Mouse (Mus musculus) left cerebral cortex, adult 8-10 months (tissue): ENCODE data around the gene Rapgef5. TPM values are rescaled to one million over a fixed set of nuclear protein-coding genes. Genes with fewer than 3 reads are reported as not detected.

Source experiments
- DNase-seq, 2 experiments: peaks; one replicate each; pipeline ENCODE4 v3.0.0; 2022; ENCODE audit warnings: low spot score in 2 of 2
- total RNA-seq, 4 experiments: library from RNA; stranded (reverse); gene quantifications; 2 replicates each; pipeline ENCODE4 v1.2.4; 2022

The Rapgef5 gene
- total RNA-seq, 4 experiments from 2014 or later, result 136 to 139 (median 137) TPM

DNA sequence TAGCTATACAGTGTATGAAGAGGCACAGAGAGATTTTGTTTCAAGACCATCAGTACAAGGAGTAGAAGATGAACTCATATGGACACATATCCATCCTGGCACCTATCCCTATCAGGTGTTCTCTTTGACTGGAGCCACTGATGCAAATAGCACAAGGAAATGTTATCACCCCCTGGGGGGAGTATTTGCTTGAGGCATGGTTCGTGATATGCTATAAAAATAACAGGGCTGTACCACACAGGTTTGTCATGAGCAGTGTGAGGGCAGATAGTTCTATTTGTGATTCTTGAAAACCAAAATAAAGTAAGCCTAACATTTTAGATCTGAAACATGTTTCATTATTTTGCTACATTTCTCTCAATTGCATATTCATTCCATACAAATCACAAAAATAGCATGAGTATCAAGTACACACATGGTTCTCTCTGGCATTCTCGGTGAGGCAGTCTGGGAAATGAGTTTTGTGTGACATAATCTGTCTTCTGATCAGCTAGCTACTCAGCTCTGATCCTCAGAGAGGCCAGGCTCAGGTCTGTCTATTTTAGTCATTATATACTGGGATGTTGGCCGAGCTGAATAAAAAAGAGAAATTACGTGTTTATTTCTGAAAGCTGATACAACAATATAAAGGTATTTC is 12.3 kb downstream of the Rapgef5 start:
- peak in 1 of 2 experiments; percentile 50 for DNase-seq

DNA sequence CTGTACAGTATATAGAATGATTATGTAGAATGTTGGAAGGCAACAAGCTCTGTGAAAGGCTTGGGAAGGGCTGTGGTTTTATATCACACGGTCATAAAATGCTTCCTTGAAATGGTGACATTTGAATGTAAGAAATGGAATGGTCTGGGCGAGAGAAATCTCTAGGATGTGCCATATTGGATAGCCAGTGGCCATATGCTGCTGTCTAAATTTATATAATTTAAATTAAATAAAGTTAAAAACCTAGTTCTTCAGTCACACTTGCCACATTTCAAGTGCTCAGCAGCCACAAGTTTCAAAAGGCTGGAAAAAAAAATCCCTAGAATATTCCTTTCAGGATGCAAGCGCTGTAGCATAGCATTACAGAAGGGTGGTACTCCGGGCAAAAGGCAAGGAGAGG is 14.8 kb downstream of the Rapgef5 start:
- DNase-seq, result no peak

DNA sequence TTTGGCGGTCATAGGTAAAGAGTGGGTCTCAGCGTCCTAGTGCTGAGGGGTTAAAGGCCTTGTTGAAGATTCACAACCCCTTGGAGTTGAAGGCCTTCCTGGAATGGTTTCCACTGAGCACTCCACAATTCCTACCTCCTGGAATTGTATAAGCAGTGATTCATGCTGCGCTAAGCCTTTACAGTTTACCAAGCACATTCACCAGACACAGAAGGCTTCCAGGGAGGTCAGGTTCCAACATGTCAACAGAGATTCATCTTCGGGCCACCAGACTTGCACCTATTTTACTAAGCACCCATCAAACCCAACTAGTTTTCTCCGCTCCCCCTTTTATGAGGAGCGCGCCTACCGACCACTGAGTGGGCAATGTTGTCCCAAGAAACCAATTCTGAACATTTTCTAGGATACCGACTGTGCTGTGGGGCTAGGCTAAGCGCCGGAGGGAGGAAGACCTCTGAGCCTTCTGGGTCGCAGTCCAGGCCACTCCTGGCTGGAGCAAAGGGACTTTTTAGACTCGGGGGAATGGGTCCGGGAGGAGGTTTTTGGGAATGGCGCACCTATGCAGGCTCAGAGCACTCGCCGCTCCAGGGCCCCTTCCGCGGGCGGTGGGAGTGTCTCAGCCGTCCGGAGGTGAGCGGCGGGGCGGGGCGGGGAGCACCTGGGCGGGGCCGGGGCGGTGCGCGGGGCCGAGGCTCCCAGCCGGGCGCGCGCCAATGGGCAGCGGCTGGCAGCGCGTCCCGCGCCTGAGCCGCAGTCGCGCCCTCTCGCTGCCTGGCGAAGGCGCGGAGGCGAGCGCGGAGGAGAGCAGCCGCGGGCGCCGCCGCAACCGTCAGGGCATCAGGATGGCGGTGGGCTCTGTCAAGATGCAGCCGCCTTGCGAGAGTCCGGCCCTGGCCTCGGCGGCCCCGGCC is 17.2 kb downstream of the Rapgef5 start:
- peak; percentile 22 to 28 for DNase-seq

DNA sequence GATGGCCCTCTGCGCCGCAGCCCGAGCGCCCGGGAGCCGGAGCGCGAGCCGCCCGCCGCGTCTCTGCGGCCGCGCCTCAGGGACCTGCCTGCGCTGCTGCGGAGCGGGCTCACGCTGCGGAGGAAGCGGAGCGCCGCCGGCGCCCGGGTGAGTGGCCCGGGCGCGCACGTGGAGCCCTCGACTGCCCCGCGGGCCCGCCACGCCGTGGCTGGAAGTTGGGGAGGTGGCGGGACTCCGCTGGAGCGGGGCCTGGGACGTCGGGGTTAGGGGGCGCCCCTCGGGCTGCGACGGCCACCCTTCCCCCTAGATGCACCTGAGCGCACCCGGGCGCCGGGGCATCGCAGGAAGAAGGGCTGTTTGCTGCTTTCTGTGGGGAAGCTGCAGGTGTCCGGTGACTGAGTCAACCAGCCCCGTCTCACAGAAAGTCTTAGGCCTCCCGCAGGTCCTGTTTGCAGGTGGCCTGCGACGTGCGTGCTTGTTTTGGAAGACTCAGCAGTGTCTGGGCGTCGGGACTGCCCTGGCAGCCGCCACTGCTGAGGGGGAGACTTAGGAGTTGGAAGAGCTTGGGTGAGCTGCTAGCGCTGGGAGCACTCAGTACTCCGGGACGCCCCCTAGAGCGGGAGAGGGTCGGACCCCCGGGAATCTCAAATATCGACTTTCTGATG is 17.9 kb downstream of the Rapgef5 start:
- DNase-seq, result peak; percentile 46 to 49

DNA sequence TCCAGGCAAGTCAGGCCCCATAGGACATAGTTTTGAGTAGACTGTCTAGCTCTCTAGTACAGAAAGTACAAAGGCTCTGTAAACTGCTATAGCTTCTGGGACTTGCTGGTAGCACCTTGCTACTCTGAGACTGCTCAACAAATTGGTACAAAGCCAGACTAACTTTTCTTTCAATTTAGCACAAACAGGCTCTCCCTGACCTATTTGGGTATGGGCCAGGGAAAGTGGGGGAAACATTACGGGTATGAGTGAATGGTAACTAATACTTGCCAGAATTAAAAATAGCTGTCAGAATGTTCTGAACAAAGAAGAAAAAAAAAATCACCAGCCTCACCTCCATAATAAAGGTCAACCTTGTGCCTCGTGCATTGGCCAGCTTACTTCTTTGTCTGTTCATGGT is 24.1 kb downstream of the Rapgef5 start:
- DNase-seq, result no peak

DNA sequence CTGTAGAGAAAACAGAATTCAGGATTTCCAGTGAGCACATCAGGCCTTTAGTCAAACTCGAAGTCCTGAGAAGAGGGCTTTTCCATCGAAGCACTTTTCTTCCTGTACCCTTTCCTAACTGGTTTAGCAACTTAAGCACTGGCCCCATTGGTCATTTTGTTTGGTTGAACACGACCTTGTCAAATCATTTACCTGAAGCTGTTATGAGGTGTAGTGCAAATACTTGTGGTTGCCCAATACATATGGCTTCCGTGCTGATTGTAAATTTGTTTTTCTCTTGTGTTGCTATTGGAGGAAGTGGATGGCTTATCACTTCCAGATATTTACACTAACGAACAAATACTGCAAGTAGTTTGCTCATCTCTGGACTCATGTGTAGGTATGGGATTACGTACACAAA is 29.0 kb downstream of the Rapgef5 start:
- DNase-seq, result no peak

DNA sequence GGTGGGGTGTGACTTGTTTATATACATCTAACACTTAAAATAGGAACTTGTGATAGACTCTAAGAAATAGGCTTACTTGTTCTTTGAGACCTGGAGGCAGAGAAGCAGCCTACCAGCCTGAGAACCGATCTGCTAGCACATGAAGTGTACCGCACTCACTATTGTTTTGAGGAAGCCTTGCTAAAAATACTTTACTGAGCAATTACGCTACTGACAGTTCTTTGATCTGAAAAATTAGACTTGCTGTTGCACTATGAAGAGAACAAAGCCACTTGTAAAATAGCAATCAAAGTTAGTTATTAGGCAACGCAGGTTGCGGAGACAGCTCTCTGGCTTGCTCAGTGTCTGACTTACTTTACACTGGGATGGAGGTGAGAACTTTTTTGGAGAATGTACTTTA is 37.1 kb downstream of the Rapgef5 start:
- DNase-seq, result no peak

DNA sequence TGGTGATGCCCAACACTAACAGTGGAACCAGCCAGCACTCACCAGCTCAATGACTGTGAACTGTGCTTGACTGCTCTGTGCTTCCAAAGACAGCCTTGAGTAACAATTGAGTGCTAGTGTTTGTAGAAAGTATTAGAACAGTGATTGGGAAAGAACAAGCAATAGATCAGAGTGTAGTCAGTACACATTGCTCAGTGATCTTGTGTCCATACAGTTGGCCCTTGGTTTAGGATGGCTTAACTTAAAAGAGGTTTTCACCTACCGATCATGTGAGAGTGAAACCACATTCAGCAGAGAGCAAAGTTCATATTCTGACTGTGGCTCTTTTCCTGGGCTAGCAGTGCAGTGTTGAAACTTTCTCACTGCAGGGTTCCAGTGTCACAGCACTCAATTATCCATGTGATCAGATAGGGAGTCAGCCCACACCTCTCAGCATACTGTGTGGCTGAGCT is 38.4 kb downstream of the Rapgef5 start:
- no peak for DNase-seq

DNA sequence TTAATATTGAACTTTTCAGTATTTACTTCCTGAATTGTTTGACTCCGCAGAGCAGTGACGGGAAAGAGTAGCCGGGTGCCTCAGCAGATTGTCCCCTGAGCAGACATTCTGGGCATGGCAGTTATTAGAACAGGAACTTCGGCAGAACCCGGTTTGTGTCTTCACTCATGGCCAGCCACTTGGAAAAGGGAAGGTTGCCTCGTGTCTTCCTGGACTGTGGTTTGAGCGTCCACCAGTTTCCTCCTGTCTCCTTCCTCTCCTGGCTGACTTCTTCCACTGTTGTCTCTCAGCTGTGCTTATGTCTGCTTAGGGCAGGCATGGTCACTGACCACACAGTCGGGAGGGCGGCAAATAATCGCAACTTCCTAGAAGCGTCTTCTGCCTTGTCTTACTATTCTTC is 44.2 kb downstream of the Rapgef5 start:
- DNase-seq, result no peak

DNA sequence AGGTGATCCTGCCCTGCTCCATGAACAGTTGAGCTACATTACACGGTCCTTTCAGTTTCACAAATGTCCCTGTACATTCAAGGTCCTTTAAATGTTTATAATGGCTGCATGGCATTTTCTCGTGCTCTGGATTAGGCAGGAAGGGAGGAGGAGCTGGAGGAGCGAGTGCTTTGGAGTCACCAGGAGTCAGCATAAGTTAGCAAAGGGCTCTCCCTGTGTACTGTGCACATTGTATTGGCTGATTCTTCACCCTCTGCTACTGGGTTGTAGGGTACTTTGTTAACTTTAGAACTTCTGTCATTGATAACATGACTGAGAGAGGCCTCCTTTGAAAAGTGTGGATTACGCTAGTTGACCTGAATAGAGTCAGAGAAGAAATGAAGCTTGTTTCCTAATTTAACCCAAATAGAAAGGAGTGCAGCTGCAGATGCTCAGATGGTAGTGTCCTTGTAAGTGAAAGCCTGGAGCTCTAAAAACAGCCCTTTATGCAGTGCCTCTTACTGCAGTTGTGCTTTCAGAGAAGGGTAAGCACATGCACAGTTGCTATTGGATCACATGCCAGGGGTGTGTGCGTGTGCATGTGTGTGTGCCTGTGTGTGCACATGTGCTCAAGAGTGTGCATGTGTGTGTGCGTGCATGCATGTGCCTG is 45.3 kb downstream of the Rapgef5 start:
- no peak for DNase-seq

DNA sequence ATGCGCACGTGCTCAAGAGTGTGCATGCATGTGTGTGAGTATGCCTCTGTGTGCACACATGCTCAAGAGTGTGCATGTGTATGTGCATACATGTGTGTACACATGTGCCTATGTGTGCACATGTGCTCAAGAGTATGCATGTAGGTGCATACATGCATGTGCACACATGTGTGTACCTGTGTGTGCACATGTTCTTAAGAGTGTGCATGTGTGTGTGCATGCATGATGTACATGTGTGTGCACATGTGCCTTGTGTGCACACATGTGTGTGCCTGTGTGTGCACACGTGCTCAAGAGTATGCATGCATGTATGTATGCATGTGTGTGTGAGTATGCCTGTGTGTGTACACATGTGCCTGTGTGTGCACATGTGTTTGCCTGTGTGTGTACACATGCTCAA is 45.8 kb downstream of the Rapgef5 start:
- no peak for DNase-seq

DNA sequence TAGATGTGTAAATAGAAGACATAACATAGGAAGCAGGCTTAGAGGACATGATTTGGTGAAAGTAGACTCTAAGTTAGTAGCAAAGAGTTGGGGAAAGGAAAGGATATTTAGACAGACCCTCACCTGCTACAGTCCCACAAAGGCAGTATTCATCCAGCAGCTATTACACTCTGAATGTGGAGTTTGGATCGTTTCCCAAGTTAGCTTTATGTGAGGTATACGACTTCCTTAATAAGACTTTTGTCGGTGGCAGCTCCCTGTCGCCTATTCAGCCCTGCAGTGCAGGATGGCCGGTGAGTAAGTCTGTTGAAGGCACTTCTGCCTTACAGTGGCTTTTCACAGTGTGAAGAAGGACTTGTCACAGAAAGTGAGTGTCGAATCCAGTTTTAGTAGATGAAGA is 47.6 kb downstream of the Rapgef5 start:
- DNase-seq, result no peak

DNA sequence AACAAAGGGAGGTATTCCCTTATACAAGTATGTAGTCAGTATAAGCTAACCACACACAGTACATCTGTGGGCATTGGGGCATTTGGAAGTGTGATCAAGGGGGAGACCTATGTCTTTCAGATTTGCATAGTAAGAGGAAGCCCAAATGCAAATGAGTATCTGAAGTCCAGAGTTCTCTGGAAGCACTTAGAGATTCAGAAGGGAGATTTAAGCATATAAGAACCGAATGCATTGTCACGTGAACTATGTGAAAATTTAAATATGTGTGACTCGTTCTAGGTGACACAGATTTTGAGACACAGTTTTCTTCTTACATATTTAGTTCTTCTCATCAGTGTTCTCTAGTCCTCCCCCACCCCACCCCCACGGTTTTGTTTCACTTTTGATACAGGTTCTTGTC is 50.0 kb downstream of the Rapgef5 start:
- DNase-seq, result no peak

DNA sequence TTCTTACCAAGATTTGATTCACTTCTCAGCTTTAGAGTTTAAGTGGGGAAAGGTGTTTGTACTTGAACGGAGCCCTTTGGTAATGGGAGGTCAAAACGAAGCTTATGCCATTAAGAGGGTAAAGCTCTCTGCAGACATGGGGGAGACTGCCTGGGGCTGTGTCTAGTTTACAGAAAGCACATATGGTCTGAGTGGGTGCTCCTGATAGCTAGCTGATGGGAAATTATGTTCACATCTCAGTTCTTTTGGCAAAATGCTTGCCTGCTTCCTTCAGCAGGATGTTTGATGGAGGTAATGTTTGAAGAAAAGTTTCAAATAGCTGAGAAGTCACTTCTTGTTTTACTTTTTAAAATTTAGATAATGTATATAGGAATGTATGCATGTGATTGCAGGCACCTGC is 53.4 kb downstream of the Rapgef5 start:
- DNase-seq, result no peak

DNA sequence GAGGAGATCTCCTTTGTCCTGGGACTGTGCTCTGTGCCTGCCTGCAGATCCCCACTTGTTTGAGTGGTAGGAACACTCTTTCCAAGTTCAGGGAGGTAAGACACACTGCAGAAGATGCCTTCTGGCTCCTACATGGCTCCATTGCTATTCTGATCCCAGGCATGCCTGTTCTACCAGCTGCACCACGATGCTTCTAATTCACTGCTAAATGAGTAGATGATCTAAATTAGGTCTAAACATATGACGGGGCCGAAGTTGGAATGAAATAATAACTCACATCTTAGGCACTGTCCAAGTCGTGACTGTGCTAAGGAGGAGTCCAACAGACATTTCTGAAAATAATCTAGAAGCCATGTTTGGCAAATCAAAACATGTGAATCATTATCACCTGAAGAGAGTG is 68.0 kb downstream of the Rapgef5 start:
- peak in 1 of 2 experiments; percentile 61 for DNase-seq

DNA sequence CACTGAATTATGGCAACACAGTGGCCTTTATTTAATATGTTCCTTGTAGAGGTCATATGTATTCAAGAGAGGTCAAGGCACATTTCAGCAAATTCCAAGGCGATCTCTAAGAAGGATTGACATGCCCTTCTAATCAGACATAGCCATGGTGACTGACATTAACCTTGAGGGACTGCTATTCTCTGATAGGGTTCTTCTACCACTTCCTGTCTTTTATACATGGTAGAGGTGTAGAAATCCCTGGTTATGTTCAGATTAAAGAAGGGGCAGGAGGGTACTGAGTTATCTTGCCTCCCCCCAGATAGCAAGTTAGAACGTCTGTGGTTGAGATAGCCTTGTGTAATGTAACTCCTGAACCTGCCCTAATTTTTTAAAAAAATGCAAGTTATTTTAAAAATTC is 69.1 kb downstream of the Rapgef5 start:
- DNase-seq, result no peak

DNA sequence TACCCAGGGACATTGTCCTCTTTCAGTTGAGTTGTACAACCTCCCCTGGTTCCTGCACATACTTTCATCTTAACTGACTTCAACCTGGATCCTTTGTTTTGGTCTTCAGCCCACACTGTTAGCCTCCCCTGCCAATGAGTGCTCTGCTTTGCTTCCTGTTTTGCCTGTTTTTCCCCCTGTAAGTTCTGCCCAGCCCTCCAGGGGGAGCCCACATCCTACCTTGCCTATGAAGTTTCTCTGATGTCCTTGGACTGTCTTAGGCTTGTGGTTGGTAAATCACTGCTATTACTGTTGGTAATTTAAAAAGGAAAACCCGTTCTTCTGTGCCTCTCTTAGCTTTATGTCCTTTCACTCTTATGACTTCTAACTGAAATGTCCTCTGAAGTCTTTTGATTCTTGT is 69.8 kb downstream of the Rapgef5 start:
- DNase-seq, result peak; percentile 27 to 47

DNA sequence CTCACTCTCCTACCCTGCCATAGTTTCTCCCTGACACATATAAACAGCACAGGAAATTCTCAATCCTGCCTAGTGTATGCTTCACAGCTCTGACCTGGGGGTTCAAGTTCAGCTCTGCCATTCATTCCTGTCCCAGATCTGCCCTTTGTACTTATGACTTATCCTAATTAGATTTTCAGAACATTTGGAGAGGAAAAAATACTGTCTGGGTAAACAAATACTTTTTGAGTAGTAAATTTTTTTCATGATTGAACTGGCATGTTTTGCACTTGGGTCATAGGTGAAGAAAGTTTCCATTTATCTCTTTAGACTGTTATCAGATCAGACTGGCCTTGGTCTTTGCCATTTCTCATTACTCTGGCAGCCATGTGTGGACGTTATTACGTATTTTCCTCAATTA is 72.9 kb downstream of the Rapgef5 start:
- DNase-seq, result no peak

DNA sequence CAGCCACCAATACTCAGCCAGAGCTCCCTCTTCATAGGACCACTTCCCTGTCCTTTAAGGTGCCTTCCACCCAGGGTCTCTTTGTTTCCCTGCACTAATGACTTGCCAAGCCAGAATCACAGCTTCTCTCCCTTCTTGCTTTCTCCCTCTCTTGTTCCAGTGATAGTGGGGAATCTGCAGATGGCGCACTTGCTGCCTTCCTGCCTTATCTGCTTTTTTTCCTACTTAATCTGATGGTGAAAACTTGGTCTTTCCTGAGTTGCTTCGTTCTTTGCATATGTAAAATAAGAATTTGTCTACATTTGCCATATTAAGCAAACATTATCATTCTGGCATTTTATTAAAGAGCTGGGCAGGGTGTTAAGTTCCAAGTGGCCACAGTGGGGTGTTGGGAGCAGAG is 75.7 kb downstream of the Rapgef5 start:
- no peak for DNase-seq

DNA sequence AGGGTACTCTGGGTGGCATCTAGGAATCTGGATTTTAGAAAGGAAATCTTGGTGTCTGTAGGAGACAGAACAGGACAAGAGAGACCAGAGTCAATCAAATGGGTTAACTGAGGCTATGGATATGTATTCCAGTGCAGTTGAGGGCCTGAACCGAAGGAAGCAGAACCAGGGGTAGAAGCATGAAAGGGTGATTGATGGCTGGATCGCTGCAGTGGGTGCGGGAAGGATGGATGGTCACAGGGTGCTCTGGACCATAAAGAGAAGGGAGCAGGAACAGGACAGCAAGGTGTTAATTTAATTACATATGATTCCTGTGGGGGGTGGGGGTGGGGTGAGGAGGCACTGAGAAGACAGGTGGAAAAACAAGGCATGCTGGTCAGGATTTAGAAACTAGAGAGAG is 76.3 kb downstream of the Rapgef5 start:
- DNase-seq, result no peak

DNA sequence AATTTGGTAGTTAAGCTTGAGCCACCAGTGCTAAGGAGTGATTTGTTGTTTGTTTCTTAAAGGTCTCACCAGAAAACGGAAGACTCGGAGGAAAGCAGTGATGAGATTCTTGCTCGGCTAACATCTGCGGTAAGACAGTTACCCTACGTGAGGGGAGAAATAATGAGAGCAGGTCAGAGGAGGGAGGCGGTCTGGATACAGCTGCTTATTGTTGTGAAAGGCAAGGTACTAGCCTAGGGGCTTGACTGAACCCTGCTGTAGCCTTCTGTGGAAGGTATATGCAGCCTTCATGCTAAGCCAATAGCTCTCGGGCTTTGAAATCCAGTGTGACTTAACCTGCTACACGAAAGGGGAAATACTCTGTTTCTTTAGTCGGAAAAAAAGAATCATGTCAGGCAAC is 78.9 kb downstream of the Rapgef5 start:
- DNase-seq, result no peak

DNA sequence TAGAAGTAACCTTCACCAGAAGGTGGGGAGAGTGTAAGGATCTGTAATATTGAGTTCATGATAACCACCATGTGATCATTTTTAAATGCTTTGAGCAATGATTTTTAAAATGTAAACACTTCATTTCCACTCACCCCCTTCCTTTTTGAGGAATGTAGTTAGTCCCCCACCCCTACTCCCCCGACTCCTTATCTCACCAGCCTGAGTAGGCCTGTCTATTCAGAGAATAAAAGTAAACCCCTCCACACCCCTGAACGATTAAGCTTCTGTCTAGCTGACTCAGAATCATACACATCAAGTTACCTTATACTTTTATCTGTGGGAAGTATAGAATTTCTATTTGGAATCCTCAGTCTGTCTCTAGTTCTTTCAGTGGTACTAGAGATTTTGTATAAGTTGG is 81.9 kb downstream of the Rapgef5 start:
- DNase-seq, result no peak
